Comparison of ENCODE assay signal across 7 mouse cellular contexts in the genomic region with DNA sequence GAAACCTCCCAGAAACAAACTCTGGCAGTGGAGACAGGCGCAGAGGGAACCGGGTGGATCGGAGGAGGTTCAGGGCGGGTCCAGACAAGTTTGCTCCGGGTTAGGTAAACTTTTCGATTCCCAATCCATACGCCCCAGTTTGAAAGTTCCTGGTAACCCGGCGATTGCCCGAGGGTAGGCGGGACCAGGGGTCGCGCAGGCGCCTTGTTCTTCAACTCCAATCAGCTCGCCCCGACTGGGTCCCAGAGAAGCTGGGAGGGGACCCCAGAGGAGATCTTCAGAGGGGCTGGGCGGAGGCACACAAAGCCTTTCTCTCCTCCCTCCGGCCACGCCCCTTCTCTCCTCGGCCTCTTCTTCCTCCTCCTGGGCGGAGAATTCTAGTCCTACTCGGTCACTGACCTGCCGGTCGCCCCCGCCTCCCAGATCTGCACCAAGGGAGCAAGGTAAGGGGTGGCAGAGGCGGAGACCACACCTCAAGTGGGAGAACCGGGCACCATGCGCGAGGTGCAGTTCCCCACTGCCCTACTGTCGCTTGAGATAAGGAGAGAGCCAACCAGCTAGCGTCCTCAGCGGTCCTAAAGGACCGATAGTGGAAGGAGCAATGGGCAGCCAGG. TPM values are rescaled to one million over a fixed set of nuclear protein-coding genes. Genes with fewer than 3 reads are reported as not detected.
DNase-seq lines count a peak whose midpoint lies in the region; ATAC-seq and TF ChIP-seq lines count a peak whose summit lies in the region.

Gene Rin2, plus strand, starts transcription at position 74 of the 614 bp plus-strand sequence.

- no peak within 1 kb of the TSS for H3K27ac ChIP-seq in hindbrain, postnatal 0 days

- peak within 1 kb of the TSS; percentile 99 for H3K4me2 ChIP-seq in hindbrain, postnatal 0 days (ENCODE audit: low read depth, low read length)

- WGBS in hindbrain, postnatal 0 days: 0% methylated on average over 33 of the region's 33 CpGs

- no peaks in the 10 kb centered on the region for H3K36me3 ChIP-seq in hindbrain, postnatal 0 days (ENCODE audit: insufficient read depth, low read length)

- DNase-seq in adrenal gland, postnatal 14 days: peak; percentile 79
- peak; percentile 14 to 17 for DNase-seq in cerebellum, postnatal 36 days
- DNase-seq in gastrocnemius, postnatal 14 days: peak; percentile 66
- peak; percentile 74 for DNase-seq in hindbrain, postnatal 0 days (ENCODE audit: low spot score)
- DNase-seq in left cerebral cortex, postnatal 25 days (ENCODE audit: low spot score in 2 of 2): peak; percentile 12 to 16
- DNase-seq in spleen, postnatal 36 days (ENCODE audit: low spot score in 2 of 2): peak; percentile 11 to 21

- no peak for TF ChIP-seq CTCF in hindbrain, postnatal 0 days (IDR thresholded peaks at IDR 0.05; ENCODE audit: low read depth)

- ATAC-seq in hindbrain, postnatal 0 days: peak; percentile 64
- peak; percentile 68 for ATAC-seq in megakaryocyte progenitor cell, adult 5-6 weeks (replicated peaks; ENCODE audit: poor library complexity)

- intact Hi-C loops in gastrocnemius, postnatal 14 days (cut with DNase I; ENCODE audit: low total_unique reads): no loop called here
- intact Hi-C loops in left cerebral cortex, postnatal 25 days (cut with DNase I): no loop called here

- no peaks in the 10 kb centered on the region for H3K9me3 ChIP-seq in hindbrain, postnatal 0 days (ENCODE audit: low read length)

- no peaks in the 10 kb centered on the region for H3K27me3 ChIP-seq in hindbrain, postnatal 0 days (ENCODE audit: insufficient read depth, low read length)

- H3K4me1 ChIP-seq in hindbrain, postnatal 0 days (ENCODE audit: insufficient read depth, low read length): peaks cover 6% of the 10 kb centered on the region; the same call in 1 of the 2 replicates

- peak within 1 kb of the TSS; percentile 67 for H3K9ac ChIP-seq in hindbrain, postnatal 0 days (replicated peaks; ENCODE audit: low read length)

- H3K4me3 ChIP-seq in hindbrain, postnatal 0 days (ENCODE audit: low read length): peak within 1 kb of the TSS; percentile 70

RNA-seq across cellular contexts. Expression of gene Rin2, which starts in this region (rescaled TPM):
- total RNA-seq in adrenal gland, postnatal 14 days (2021): 21.8 and 32.4 TPM in 2 replicates
- 10 to 100 TPM; 20.0 to 23.5 TPM for total RNA-seq in gastrocnemius, postnatal 14 days (2021)
- 11.7 and 16.2 TPM in 2 replicates for total RNA-seq in hindbrain, postnatal 0 days (2014; rRNA removed)
- 9.4 and 9.8 TPM in 2 replicates for polyA plus RNA-seq in hindbrain, postnatal 0 days (2015; fragmentation: Nextera tagmentation; extraction: Ambion mirVana)
- total RNA-seq in left cerebral cortex, postnatal 25 days (2021): 10 to 100 TPM; 18.4 to 22.6 TPM
- total RNA-seq in megakaryocyte progenitor cell, adult 5-6 weeks (2015): 2.1 and 2.7 TPM in 2 replicates
- 2.7 and 2.9 TPM in 2 replicates for total RNA-seq in megakaryocyte progenitor cell, adult 5-6 weeks (2017)

Comparison
In these comparisons a context has a peak if more than half of its experiments do, and no peak if none do; other contexts are left out.
1. DNase-seq: peak in every context shown above with its lines; median percentile 79 in adrenal gland, postnatal 14 days; 74 in hindbrain, postnatal 0 days; 66 in gastrocnemius, postnatal 14 days; 16 in spleen, postnatal 36 days; 16 in cerebellum, postnatal 36 days; 14 in left cerebral cortex, postnatal 25 days.